Mouse (Mus musculus) CH12.LX (cell line): Measurements from ENCODE around the gene Mindy3.

ENCODE experiments used
- CTCF ChIP-seq, 2 experiments: IDR thresholded peaks in 1 of 2; conservative IDR thresholded peaks in 1 of 2; 2 replicates each; pipeline ENCODE4 v1.5.1; 2011 to 2012; ENCODE audit warnings: low read depth in 2 of 2, low read length in 2 of 2, improper control_type of control experiment in 1 of 2, inconsistent platforms in 1 of 2, mild to moderate bottlenecking in 1 of 2, moderate library complexity in 1 of 2
- MAX ChIP-seq: IDR thresholded peaks from 2 replicates; pipeline ENCODE4 v1.6.1; 2011; ENCODE audit warnings: low read length, improper control_type of control experiment

- no peak for TF ChIP-seq CTCF (conservative IDR thresholded peaks at IDR 0.05 in 1 of 2, IDR thresholded peaks at IDR 0.05 in 1 of 2; ENCODE audit: low read depth in 2 of 2, low read length in 2 of 2)
- no peak for TF ChIP-seq MAX
Measured at GRCm38 (mm10) chr2:12318715-12319114, 100.6 kb downstream of the Mindy3 start.
